Mouse (Mus musculus) regulatory T cell (primary cell): ENCODE results near the gene Gm3417.
"Not testable (repeated sequence)": the region's sequence is repeated elsewhere in the genome, so short reads cannot be mapped to it uniquely, and the experiment has no call there.

Experiments used
- in situ Hi-C: fragments of 300-600 bp; cut with MboI, MseI; formaldehyde crosslinking; loops from one replicate; pipeline ENCODE4 v1.15.1; 2025; ENCODE audit warnings: high pct_unique_total_duplicates

Gene Gm3417

GRCm38 (mm10) chr17:14959979-14960378 lies 18.6 kb downstream of the Gm3417 start:
- in situ Hi-C loops = loop anchor here (5.0 kb wide), 2 partner anchors 32 to 67 kb away; no protein-coding TSS in a partner anchor

DNA sequence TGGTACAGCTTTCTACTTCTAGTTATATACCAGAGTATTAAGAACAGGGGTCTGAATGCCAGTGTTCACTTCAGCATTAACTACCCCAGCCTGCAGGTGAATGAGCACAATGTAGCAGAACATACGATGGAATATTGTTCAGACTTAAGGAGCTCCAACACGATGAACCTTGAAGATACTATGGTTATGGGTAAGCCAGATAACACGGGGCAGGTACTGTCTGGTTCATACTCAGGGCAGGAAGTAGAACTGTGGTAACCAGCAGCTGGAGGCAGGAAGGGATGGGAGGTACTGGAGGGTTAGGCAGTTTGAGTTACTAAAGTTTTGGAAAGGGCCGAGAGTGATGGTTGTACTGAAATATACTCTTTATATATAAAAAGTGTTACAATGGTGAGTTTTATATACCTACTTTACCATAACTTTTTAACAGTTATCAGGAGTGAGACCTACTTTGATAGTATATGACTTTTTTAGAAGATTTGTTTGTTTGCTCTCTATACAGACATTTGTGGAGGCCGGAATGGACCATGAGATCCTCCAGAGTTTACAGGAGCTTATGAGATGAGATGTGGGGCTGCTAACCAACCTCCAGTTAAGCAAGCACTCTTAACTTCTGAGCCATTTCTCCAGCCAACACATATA lies 19.8 kb downstream of the Gm3417 start:
- in situ Hi-C loops = loop anchor here (5.0 kb wide), 2 partner anchors 33 to 68 kb away; no protein-coding TSS in a partner anchor

DNA sequence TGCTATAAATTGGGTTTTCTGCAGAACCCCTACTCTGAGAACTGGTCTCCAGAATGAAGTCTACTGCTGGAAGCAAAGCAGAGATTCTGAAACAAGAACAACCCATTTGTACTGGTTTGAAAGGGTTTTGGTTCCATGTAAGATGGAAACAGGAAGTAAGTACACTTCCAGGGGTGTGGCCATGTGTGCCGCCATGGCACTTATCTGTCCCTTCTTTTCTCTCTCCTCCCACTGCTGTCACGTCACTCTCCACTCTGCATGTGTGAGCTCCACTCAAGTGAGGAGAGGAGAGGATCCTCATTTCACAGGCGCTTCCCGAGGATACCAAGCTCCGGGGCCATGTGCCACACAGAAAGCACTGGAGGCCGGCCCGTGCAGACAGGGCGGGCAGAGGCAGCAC lies 25.1 kb downstream of the Gm3417 start:
- in situ Hi-C loops = no loop called here

- in situ Hi-C loops = loop anchor here (10.0 kb wide), 1 partner anchor 96 kb away; the partner anchor contains the start of genes Ermard, Gm3448 and Tcte3
Observed at GRCm38 (mm10) chr17:14949161-14949827, 29.3 kb downstream of the Gm3417 start.

- in situ Hi-C loops = loop anchor here (10.0 kb wide), 1 partner anchor 100 kb away; the partner anchor contains the start of genes Ermard, Gm3448 and Tcte3
Observed at GRCm38 (mm10) chr17:14944551-14944950, 34.0 kb downstream of the Gm3417 start.

GRCm38 (mm10) chr17:14943729-14944059 lies 34.9 kb downstream of the Gm3417 start:
- in situ Hi-C loops = loop anchor here (10.0 kb wide), 1 partner anchor 101 kb away; the partner anchor contains the start of genes Ermard, Gm3448 and Tcte3

- in situ Hi-C loops = loop anchor here (10.0 kb wide), 1 partner anchor 102 kb away; the partner anchor contains the start of genes Ermard, Gm3448 and Tcte3
Observed at GRCm38 (mm10) chr17:14943009-14943728, 35.4 kb downstream of the Gm3417 start, which contains the start of the genes Wdr27 and 1600012H06Rik. Gene Wdr27 (minus strand): TSS chr17:14943158. Gene 1600012H06Rik (plus strand): TSS chr17:14943184.

DNA sequence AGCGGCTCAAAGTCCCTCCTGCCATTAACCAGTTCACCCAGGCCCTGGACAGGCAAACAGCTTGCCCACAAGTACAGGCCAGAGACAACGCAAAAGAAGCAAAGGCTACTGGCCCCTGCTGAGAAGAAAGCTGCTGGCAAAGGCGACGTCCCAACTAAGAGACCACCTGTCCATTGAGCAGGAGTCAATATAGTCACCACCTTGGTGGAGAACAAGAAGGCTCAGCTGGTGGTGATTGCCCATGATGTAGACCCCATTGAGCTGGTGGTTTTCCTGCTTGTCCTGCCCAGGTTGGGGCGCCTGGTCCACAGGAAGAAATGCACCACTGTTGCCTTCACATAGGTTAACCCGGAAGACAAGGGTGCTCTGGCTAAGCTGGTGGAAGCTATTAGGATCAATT lies 36.4 kb downstream of the Gm3417 start:
- in situ Hi-C loops = loop anchor here (10.0 kb wide), 1 partner anchor 103 kb away; the partner anchor contains the start of genes Ermard, Gm3448 and Tcte3

DNA sequence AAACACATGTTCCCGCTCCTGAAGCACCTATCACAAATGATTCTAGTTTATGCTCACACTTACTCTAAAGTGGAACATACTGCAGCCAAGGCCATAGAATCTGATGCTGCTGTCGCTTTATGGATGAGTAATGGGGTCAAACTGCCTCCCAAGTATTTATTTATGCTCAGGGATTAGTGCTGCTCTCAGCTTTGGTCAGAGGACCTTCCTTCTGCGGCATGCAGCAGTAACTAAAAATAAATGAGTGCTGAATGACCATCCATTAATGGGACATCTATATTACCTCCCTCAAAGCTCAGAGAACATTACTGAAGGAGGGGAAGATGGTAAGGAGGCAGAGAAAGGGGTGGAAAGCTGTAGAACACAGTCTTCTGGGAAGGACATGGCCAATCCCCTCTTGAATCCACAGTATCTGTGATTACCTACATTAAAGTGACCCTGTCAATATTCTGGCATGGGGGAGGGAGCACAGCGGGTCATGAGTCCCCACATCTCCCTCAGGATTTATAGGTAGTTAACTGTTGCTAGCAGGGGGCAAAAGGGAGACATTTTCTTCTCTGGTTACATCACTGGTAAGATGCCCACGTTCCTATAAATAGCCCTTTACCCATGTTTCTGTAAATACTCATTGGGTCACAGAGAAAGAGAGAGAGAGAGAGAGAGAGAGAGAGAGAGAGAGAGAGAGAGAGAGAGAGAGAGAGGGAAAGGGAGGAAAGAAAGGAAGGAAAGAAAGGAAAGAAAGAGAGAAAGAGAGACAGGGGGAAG lies 42.6 kb downstream of the Gm3417 start:
- in situ Hi-C loops = no loop called here

DNA sequence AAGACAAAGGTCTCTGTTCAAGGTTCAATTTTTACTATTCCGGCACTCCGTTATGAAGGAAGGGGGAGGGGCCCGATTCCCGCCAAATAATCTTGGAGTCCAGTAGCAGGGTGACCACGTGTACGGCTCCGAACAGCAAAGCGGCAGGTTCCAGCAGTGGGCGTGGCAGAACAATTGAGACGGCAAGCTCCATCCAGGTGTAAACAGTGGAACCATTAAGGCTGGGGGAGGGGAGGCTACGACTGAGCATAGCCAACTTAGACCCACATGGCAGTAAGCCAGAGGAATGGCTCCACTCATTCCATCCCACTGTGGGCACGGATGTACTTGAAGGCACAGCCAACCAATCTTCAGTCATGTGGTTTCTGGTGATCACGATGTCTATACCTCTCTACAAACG lies 43.3 kb downstream of the Gm3417 start:
- in situ Hi-C loops = not testable (repeated sequence)

DNA sequence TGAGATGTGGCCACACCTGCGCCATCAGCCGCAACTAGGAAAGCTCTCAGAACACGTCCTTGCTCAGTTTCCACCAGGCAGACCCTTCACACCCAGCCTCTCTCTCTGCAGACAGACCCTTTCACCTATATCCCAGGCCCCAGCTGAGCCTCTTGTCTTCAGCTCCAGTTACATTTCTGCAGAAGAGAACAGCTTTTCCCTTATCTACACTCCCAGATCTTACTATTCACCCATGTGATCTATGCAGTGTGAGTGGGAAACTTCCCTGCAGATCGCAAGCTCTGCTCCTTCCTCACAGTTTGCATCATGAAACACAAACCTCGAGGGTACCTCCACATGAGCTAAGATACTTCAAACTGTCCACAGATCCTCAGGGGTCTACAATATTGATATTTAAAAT lies 47.1 kb downstream of the Gm3417 start:
- in situ Hi-C loops = no loop called here

DNA sequence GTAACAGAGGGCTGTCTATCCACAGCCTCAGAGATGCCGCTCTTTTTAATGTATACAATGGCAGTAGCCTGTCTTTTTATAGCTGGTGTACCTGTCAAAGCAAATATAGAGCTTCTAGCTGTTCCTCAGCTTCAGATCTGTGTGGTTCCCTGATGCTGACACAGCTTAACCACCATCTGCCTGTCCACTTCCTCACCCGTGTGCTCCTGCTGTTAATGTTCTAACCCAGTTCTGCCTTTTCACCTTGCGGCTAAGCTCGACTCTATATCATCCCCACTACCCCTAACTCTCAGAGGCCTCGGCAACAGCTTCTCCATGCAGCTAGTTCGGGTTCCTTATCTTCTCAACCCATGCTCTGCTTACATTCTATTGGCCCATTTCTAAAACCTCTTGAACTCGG lies 47.9 kb downstream of the Gm3417 start:
- in situ Hi-C loops = no loop called here

DNA sequence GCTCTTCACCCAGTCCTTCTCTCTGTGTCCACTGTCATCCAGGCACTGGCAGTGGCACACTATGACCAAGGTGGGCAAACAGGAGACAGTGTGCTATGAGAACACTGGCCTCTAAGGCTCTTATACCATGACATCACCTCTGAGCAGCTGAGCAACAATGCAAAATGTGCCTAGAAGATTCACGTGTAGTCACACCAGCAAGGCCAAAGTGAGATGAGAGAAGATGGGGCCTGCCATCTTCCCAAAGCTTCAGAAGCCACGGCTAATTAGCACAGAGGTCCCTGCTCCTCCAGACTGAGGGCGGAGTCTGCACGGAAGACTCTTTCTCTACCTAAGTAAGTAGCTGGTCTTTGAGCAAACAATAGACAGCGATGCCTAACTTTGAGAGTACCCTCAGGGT lies 50.0 kb downstream of the Gm3417 start:
- in situ Hi-C loops = loop anchor here (10.0 kb wide), 1 partner anchor 1274 kb away; no protein-coding TSS in a partner anchor

- in situ Hi-C loops = loop anchor here (10.0 kb wide), 1 partner anchor 1273 kb away; no protein-coding TSS in a partner anchor
Observed at GRCm38 (mm10) chr17:14927644-14928218, 50.9 kb downstream of the Gm3417 start.

- in situ Hi-C loops = loop anchor here (10.0 kb wide), 1 partner anchor 1267 kb away; no protein-coding TSS in a partner anchor
Observed at GRCm38 (mm10) chr17:14921582-14921981, 57.0 kb downstream of the Gm3417 start.

DNA sequence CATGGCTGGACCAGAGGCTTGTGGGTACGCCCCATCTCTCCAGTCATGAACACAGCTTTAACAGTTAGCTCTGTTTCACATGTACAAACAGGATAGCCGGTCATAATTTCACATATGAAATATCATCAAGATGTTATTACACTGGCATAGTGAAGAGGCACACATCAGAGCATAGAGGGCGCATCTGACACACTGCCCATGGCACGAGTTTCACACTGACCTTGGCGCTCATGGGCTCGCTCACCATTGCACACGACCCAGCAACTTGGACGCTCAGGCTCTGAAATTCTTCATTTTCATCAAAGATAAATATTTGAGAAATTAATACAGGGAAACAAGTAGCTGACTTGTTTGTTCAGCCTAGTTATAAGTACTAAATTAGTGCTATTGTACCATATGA lies 60.7 kb downstream of the Gm3417 start:
- in situ Hi-C loops = no loop called here

DNA sequence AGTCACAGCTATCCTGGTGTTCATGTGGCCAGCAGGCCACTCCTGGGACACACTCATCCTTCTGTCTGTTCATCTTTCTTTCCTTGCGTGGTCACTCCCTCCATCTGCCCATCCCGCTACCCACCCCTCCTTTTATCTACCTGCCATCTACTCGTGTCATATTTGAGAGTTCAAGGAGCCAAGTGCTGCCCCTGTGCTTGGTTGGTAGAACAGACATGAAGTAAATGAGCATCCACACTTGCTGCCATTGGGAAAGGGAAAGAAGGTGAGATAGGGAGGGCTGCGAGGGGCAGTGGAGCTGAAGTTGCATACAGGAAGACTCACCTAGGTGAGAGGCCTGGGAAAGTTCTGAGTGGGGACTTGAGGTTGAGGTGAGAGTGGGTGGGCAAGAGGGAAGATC lies 64.2 kb downstream of the Gm3417 start:
- in situ Hi-C loops = no loop called here
